Mouse (Mus musculus) frontal cortex, adult 2 months (tissue): Measurements from ENCODE around the gene Hnrnpu. TPM values are rescaled to one million over a fixed set of nuclear protein-coding genes. Genes with fewer than 3 reads are reported as not detected.
"Not testable (repeated sequence)": the region's sequence is repeated elsewhere in the genome, so short reads cannot be mapped to it uniquely, and the experiment has no call there.

ENCODE experiments used
- DNase-seq, 2 experiments: peaks; one replicate each; pipeline ENCODE4 v3.0.0; 2022; ENCODE audit warnings: low spot score in 1 of 2; ENCODE audit errors: extremely low spot score in 1 of 2
- polyA plus RNA-seq: library from polyadenylated mRNA; depleted of rRNA; stranded (reverse); fragments of >200 nt; gene quantifications from 2 replicates; pipeline ENCODE4 v1.2.3, GENCODE M21; 2012; rRNA removed

Gene Hnrnpu
- polyA plus RNA-seq, 1 experiment, result 407 TPM

- DNase-seq, result no peak
Observed at GRCm38 (mm10) chr1:178314236-178314635, 23.4 kb downstream of the Hnrnpu start.

- no peak for DNase-seq
Observed at GRCm38 (mm10) chr1:178313039-178313597, 24.5 kb downstream of the Hnrnpu start.

- no peak for DNase-seq
Observed at GRCm38 (mm10) chr1:178310128-178310527, 27.5 kb downstream of the Hnrnpu start.

- no peak for DNase-seq
Observed at GRCm38 (mm10) chr1:178309487-178309886, 28.1 kb downstream of the Hnrnpu start.

GRCm38 (mm10) chr1:178303425-178303824 lies 34.2 kb downstream of the Hnrnpu start:
- peak; percentile 44 to 88 for DNase-seq

GRCm38 (mm10) chr1:178301261-178301660 lies 36.3 kb downstream of the Hnrnpu start:
- DNase-seq, result not testable (repeated sequence)

- peak in 1 of 2 experiments; percentile 27 for DNase-seq
Observed at GRCm38 (mm10) chr1:178294051-178294450, 43.5 kb downstream of the Hnrnpu start.

GRCm38 (mm10) chr1:178291716-178292115 lies 45.9 kb downstream of the Hnrnpu start:
- DNase-seq, result no peak

- DNase-seq, result no peak
Observed at GRCm38 (mm10) chr1:178287601-178288176, 49.9 kb downstream of the Hnrnpu start.

- DNase-seq, result no peak
Observed at GRCm38 (mm10) chr1:178283946-178284720, 53.5 kb downstream of the Hnrnpu start.

- not testable (repeated sequence) for DNase-seq
Observed at GRCm38 (mm10) chr1:178283314-178283713, 54.3 kb downstream of the Hnrnpu start.

- peak in 1 of 2 experiments; percentile 74 for DNase-seq
Observed at GRCm38 (mm10) chr1:178276054-178276911, 61.3 kb downstream of the Hnrnpu start.

- DNase-seq, result no peak
Observed at GRCm38 (mm10) chr1:178275738-178276053, 61.9 kb downstream of the Hnrnpu start.

- DNase-seq, result peak in 1 of 2 experiments; percentile 53
Observed at GRCm38 (mm10) chr1:178275174-178275730, 62.3 kb downstream of the Hnrnpu start.

Other genes starting within 250 kb of the Hnrnpu start
- gene Desi2, start 150.4 kb downstream of the Hnrnpu start, polyA plus RNA-seq, result 13.4 and 15.0 TPM in 2 replicates
- gene Cox20, start 18.7 kb downstream of the Hnrnpu start, polyA plus RNA-seq, result 86.9 and 93.7 TPM in 2 replicates
- 8.0 and 9.0 TPM in 2 replicates for gene Efcab2, start 68.3 kb upstream of the Hnrnpu start, polyA plus RNA-seq
- 3.2 and 3.5 TPM in 2 replicates for gene Kif26b, start 191.3 kb upstream of the Hnrnpu start, polyA plus RNA-seq